Mouse (Mus musculus) spleen, adult 2 months (tissue): ENCODE results near the gene Grasp. TPM values are rescaled to one million over a fixed set of nuclear protein-coding genes. Genes with fewer than 3 reads are reported as not detected.
A peak's percentile ranks its signal among the peaks of the same experiment; 100 is the strongest.

Source experiments
- DNase-seq, 2 experiments: peaks; one replicate each; pipeline versions ENCODE4 v3.0.0 to v3.0.0-alpha.2; 2012 to 2021; ENCODE audit warnings: low spot score in 2 of 2, low read depth in 1 of 2
- H3K27ac ChIP-seq: fragments of 200-500 bp; 2 replicates; pipeline ENCODE4 v1.5.1; 2012; ENCODE audit warnings: low read length, inconsistent platforms; ENCODE audit not compliant: insufficient read depth
- H3K27me3 ChIP-seq: fragments of 200-500 bp; 2 replicates; pipeline ENCODE4 v1.6.1; 2012; ENCODE audit warnings: mild to moderate bottlenecking, moderate library complexity, low read length, inconsistent platforms; ENCODE audit not compliant: control insufficient read depth, insufficient read depth
- H3K36me3 ChIP-seq: fragments of 200-500 bp; 2 replicates; pipeline ENCODE4 v1.6.1; 2012; ENCODE audit warnings: mild to moderate bottlenecking, low read length, inconsistent platforms; ENCODE audit not compliant: control insufficient read depth, insufficient read depth
- H3K4me1 ChIP-seq: fragments of 200-500 bp; 2 replicates; pipeline ENCODE4 v1.6.1; 2011; ENCODE audit warnings: inconsistent platforms; ENCODE audit not compliant: control insufficient read depth, insufficient read depth, insufficient read length
- H3K4me3 ChIP-seq: fragments of 200-500 bp; 2 replicates; pipeline ENCODE4 v1.5.1; 2011; ENCODE audit warnings: mild to moderate bottlenecking, inconsistent platforms; ENCODE audit not compliant: insufficient read depth, insufficient read length; ENCODE audit errors: extremely low read depth
- CTCF ChIP-seq: fragments of 200-500 bp; IDR thresholded peaks from 2 replicates; pipeline ENCODE4 v1.5.1; 2011; ENCODE audit warnings: mild to moderate bottlenecking, inconsistent platforms; ENCODE audit not compliant: insufficient read depth, insufficient read length, insufficient replicate concordance; ENCODE audit errors: extremely low read depth
- POLR2A ChIP-seq: fragments of 200-500 bp; IDR thresholded peaks from 2 replicates; pipeline ENCODE4 v1.6.1; 2011; ENCODE audit warnings: low read depth, low read length, inconsistent platforms
- WGBS: fragments of 180-500 bp; shearing (Covaris S2); methylation state at CpG from one replicate; pipeline ENCODE4 v1.1.7; 2018; 5-methylcytosine and 5-hydroxymethylcytosine counted together
- polyA plus RNA-seq: library from polyadenylated mRNA; depleted of rRNA; stranded (reverse); fragments of >200 nt; gene quantifications from 2 replicates; pipeline ENCODE4 v1.2.3, GENCODE M21; 2012

Gene Grasp
- polyA plus RNA-seq, 1 experiment: 5.6 TPM

GRCm38 (mm10) chr15:101189981-101190761 lies 33.8 kb upstream of the Grasp start:
- Histone ChIP-seq H3K36me3 (peaks cover 5% of the 10 kb centered on the region; the same call in 1 of the 2 replicates), H3K4me1 (peaks cover 26% of the 10 kb centered on the region; the same call in 1 of the 2 replicates), H3K4me3 (no peak overlapping the region), H3K27ac (peak overlapping the region; percentile 58), H3K27me3 (no peaks in the 10 kb centered on the region)
- WGBS: 59% methylated on average over 10 of the region's 10 CpGs
- DNase-seq: no peak
- TF ChIP-seq POLR2A (no peak), CTCF (no peak)

- no peak overlapping the region for H3K4me3 ChIP-seq
- H3K27me3 ChIP-seq: no peaks in the 10 kb centered on the region
- 5% methylated on average over 5 of the region's 5 CpGs for WGBS
- DNase-seq: peak; percentile 50 to 64
- H3K27ac ChIP-seq: no peak overlapping the region; the same call in 1 of the 2 replicates
- peaks cover 26% of the 10 kb centered on the region; the same call in 1 of the 2 replicates for H3K4me1 ChIP-seq
- TF ChIP-seq POLR2A: peak; percentile 10; the same call in 1 of the 2 replicates
- no peak for TF ChIP-seq CTCF
- H3K36me3 ChIP-seq: peaks cover 6% of the 10 kb centered on the region; the same call in 1 of the 2 replicates
These were observed 33.2 kb upstream of the Grasp start for GRCm38 (mm10) chr15:101190762-101191150.

- no peak for DNase-seq
- no peak overlapping the region for H3K4me3 ChIP-seq
- no peak for TF ChIP-seq POLR2A
- TF ChIP-seq CTCF: no peak
- H3K4me1 ChIP-seq: peaks cover 26% of the 10 kb centered on the region; the same call in 1 of the 2 replicates
- no peaks in the 10 kb centered on the region for H3K27me3 ChIP-seq
- WGBS: 70% methylated on average over 13 of the region's 13 CpGs
- H3K27ac ChIP-seq: peak overlapping the region; percentile 65
- H3K36me3 ChIP-seq: peaks cover 6% of the 10 kb centered on the region; the same call in 1 of the 2 replicates
These were observed 32.3 kb upstream of the Grasp start for GRCm38 (mm10) chr15:101191459-101192259.

- peaks cover 6% of the 10 kb centered on the region; the same call in 1 of the 2 replicates for H3K36me3 ChIP-seq
- no peak for TF ChIP-seq POLR2A
- no peak for TF ChIP-seq CTCF
- H3K4me1 ChIP-seq: peaks cover 26% of the 10 kb centered on the region; the same call in 1 of the 2 replicates
- WGBS: 72% methylated on average over 7 of the region's 7 CpGs
- no peak for DNase-seq
- H3K4me3 ChIP-seq: no peak overlapping the region
- H3K27ac ChIP-seq: no peak overlapping the region
- no peaks in the 10 kb centered on the region for H3K27me3 ChIP-seq
These were observed 31.7 kb upstream of the Grasp start for GRCm38 (mm10) chr15:101192260-101192640.

GRCm38 (mm10) chr15:101192651-101193050 lies 31.3 kb upstream of the Grasp start:
- peaks cover 26% of the 10 kb centered on the region; the same call in 1 of the 2 replicates for H3K4me1 ChIP-seq
- WGBS: 91% methylated on average over 7 of the region's 7 CpGs
- no peak for DNase-seq

GRCm38 (mm10) chr15:101193971-101194370 lies 30.0 kb upstream of the Grasp start:
- Histone ChIP-seq H3K27me3 (no peaks in the 10 kb centered on the region), H3K36me3 (peaks cover 6% of the 10 kb centered on the region), H3K27ac (no peak overlapping the region), H3K4me3 (no peak overlapping the region), H3K4me1 (peaks cover 20% of the 10 kb centered on the region; the same call in 1 of the 2 replicates)
- 93% methylated on average over 6 of the region's 6 CpGs for WGBS
- TF ChIP-seq POLR2A: no peak
- no peak for TF ChIP-seq CTCF
- no peak for DNase-seq

More at GRCm38 (mm10) chr15:101192651-101193050, 31.3 kb upstream of the Grasp start:
- H3K27ac ChIP-seq: no peak overlapping the region
- TF ChIP-seq POLR2A (no peak), CTCF (no peak)
- H3K36me3 ChIP-seq: peaks cover 6% of the 10 kb centered on the region; the same call in 1 of the 2 replicates
- H3K27me3 ChIP-seq: no peaks in the 10 kb centered on the region
- no peak overlapping the region for H3K4me3 ChIP-seq
